Mouse (Mus musculus) liver, postnatal 0 days (tissue): ENCODE data around the gene Gm7137.

ENCODE experiments used
- CTCF ChIP-seq: sonication (generic); IDR thresholded peaks from 2 replicates; pipeline ENCODE4 v1.5.1; 2016; ENCODE audit warnings: antibody characterized with exemption, low read depth
- EP300 ChIP-seq: IDR thresholded peaks from 2 replicates; pipeline ENCODE4 v1.6.1; 2016; ENCODE audit warnings: antibody characterized with exemption, low read depth, mild to moderate bottlenecking

DNA sequence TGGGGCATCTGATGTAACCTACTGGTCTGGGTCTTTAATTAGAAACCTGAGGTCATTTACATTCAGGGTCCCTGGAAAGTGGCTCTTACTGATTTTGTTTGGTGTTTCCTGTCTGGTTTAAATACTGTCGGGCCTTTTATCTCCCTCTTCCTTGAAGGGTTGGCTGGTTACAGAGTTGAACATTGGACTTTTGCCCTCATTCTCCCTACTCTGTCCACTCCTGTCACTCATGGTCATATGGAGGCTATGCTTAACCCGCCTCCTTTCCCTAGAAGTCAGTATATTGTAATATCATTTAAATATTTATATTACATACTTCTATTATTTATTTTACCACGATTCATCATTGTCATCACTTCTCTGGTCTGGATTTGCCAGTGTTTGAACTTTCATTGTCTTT lies 16.1 kb upstream of the Gm7137 start:
- TF ChIP-seq CTCF = no peak
- no peak for TF ChIP-seq EP300
